Mouse (Mus musculus): ENCODE measurements around the gene Cyb5rl.

GRCm38 (mm10) chr4:107052962-107053553 is 13.7 kb upstream of the Cyb5rl start:
- TF ChIP-seq CTCF (IDR thresholded peaks at IDR 0.05; ENCODE audit: insufficient read depth, low read length) (no peak), POLR2A (IDR thresholded peaks at IDR 0.05; ENCODE audit: borderline replicate concordance, extremely low read depth, low read depth, low read length) (no peak)

All from lung, adult 2 months (tissue).